Mouse (Mus musculus): ENCODE results near the gene Pex5l.

Gene Pex5l

GRCm38 (mm10) chr3:33142901-33143461, at the start of gene Pex5l:
Gene Pex5l, minus strand, starts transcription at chr3:33143247.
- in situ Hi-C loops (cut with MboI; ENCODE audit: low sequenced_read_pairs) = no loop called here

DNA sequence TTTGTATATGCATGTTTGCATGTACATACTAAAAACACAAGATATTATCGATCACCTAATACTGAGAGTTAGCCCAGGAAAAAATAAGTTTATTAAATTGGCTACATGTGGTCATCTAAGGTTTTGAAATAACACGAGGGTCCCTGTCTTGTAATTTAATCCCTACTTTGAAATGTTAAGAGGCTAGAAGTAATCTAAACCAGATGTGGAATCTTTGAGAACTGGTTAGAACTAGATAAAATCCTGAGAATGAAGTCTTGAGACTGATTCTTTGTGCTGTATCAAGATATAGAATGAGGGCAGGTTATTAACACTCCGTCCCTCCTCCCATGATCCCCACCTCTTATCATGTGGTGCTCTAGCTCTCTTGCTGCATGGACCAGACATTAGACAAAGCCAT, 22.1 kb upstream of the Pex5l start:
- in situ Hi-C loops (cut with MboI; ENCODE audit: low sequenced_read_pairs) = no loop called here

DNA sequence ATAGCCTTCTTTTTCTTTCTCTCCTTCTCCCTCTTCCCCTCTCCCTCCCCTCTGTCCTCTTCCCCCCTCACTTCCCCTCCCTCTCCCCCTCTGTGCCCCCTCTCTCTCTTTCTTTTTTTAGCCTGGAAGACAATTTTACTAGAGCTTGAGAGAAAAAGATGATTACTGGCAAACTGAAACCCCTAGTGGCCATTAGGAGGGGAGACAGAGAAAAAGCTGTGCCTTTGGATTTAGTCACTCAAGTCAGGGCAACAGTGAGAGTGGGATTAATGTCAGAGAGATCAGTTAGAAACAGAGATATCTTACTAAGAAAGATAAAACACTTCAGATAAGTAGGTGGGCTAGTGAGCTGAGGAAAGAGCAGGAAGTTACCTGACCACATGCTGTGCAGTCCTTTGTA, 20.8 kb upstream of the Pex5l start:
- in situ Hi-C loops (cut with MboI; ENCODE audit: low sequenced_read_pairs) = no loop called here

DNA sequence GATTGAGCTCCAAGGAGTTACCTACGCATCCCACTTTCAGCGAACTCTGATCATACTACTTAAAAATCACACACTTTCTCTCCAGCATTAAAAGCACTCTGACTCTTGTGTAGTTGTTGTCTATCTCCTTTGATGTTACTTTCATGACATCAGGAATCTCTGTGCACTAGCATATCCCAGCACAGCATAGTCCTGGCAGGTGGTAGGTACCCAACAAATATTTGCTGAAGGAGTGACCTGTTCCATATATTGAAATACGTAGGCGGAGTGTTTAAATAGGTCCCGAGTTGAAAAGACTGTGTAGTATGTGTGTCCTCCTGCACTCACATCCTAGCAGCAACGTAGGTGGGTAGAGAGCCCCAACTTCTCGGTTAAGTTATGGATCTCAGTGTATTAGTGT, 545 bp upstream of the Pex5l start:
- in situ Hi-C loops (cut with MboI; ENCODE audit: low sequenced_read_pairs) = no loop called here

DNA sequence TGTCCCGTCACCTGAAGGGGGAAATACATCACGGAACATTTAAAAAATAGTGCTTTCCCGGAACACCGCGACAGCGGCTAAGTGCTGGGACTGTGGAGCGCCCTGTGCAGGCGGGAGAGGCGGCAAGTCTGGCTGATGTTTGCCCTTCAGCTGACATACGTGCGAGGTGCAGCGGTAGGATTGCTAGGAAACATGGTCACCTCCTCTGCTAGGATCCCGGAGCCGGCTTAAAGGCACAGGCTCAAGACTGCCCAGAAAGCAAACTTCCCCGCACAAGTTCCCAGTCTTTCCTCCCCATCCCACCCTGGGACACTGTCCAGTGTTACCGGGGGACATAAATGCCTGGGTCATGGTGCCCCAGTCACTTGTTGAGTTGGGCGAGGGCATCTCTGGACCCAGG, 649 bp downstream of the Pex5l start:
- in situ Hi-C loops (cut with MboI; ENCODE audit: low sequenced_read_pairs) = no loop called here

- in situ Hi-C loops (cut with MboI; ENCODE audit: low sequenced_read_pairs) = no loop called here
These were observed 13.1 kb downstream of the Pex5l start for GRCm38 (mm10) chr3:33129944-33130343.

- in situ Hi-C loops (cut with MboI; ENCODE audit: low sequenced_read_pairs) = no loop called here
These were observed 18.3 kb downstream of the Pex5l start for GRCm38 (mm10) chr3:33124796-33125195.

GRCm38 (mm10) chr3:33105785-33106184, 37.3 kb downstream of the Pex5l start:
- in situ Hi-C loops (cut with MboI; ENCODE audit: low sequenced_read_pairs) = no loop called here

DNA sequence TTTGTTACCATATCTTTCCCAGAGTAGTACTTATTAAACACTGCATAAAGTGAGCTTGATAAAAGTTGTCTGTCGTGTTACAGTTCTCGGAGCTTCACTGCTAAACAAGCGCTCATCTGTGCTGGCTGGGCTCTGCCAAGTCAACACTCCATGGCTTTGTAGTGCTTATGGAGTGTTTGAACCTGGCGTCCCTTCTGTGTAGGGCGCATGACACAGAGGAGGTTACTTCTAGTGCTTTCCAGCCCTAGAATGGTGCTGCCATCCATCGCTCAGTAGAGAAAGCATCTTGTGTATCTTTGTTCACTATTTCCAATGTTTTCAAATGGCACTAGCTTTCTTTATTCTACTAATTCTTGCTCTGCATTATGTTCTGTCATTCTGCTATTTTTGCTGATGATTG, 39.5 kb downstream of the Pex5l start:
- in situ Hi-C loops (cut with MboI; ENCODE audit: low sequenced_read_pairs) = no loop called here

DNA sequence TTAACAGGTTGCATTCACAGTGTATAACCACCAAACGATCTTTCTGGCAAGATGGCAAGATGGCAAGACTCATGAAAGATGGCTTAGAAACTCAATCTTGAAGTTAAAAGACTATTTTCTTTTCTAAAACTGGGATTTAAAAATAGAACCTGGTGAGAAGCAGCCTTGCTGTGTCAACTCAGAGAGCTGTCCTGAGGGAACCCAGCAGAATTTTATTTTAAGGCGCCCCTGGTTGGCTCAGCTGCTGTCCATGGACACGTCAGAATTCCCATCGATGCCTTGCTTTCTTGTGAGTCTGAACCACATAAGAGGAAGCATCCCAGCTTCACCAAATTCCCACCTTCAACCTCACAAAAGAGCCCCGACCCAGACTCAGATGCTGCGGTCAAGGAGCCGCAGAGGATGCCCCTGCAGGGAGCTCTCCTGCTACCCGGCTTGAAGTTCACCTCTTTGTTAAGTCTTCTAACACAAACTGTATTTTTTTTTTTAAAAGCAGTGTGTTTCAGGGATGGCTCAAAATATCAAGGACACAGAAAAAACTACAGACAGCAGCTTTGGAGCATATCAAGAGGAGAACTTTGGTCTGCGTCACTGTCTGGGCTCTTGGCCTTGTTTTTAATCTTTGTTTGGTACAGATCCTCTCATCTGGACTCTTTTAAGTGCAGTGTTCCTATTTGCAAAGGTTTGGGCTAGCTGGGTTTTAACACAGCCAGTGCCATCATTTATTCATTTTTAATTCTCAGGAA, 44.3 kb downstream of the Pex5l start:
- in situ Hi-C loops (cut with MboI; ENCODE audit: low sequenced_read_pairs) = no loop called here

- in situ Hi-C loops (cut with MboI; ENCODE audit: low sequenced_read_pairs) = no loop called here
These were observed 49.4 kb downstream of the Pex5l start for GRCm38 (mm10) chr3:33093646-33094045.

- in situ Hi-C loops (cut with MboI; ENCODE audit: low sequenced_read_pairs) = no loop called here
These were observed 53.0 kb downstream of the Pex5l start for GRCm38 (mm10) chr3:33090001-33090400.

DNA sequence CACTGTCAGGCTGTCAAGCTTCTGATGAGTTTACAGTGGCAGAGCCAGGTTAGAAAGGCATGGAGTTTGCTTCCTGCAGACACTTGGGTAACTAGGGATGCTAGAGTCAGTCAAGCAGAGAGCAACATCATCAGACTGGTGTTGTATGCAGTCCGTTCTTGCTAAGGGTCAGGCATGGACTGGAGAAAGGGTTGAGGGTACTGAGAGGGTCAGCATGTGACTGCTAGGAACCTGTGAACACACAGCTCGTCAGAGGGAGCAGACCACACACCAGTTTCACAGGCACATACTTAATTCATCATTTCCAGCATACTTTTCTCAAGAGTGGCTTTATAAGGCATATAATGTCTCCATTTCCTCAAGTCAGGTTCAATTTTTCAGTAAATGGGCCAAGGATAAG, 53.6 kb downstream of the Pex5l start:
- in situ Hi-C loops (cut with MboI; ENCODE audit: low sequenced_read_pairs) = no loop called here

GRCm38 (mm10) chr3:33088276-33088675, 54.8 kb downstream of the Pex5l start:
- in situ Hi-C loops (cut with MboI; ENCODE audit: low sequenced_read_pairs) = no loop called here

DNA sequence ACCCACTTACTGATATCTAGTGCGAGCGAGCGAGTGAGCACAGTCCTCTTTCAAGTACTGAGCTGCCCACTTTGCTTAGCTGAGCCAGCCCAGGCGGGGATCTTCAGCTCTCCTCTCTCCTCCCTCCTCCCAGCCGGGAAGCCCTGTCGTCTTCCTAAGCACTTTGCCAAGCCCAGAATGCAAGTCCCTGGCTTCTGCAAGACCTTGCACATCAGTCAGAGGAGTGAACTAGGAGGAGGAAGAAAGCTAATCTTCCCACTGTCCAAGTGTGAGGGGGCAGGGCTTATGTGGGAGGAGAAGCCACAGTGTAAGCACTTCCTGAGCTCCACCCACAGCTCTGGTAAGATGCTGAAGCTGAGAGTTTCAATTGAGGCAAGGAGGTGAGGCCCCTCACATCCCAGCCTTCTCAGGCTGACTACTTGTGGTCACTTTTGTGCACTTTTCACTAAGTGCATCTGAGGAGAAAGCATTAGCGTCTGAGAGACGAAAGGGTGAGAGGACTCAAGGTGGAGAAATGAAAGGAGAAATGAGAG, 60.2 kb downstream of the Pex5l start:
- in situ Hi-C loops (cut with MboI; ENCODE audit: low sequenced_read_pairs) = no loop called here

- in situ Hi-C loops (cut with MboI; ENCODE audit: low sequenced_read_pairs) = no loop called here
These were observed 61.3 kb downstream of the Pex5l start for GRCm38 (mm10) chr3:33081793-33082192.

- in situ Hi-C loops (cut with MboI; ENCODE audit: low sequenced_read_pairs) = no loop called here
These were observed 63.4 kb downstream of the Pex5l start for GRCm38 (mm10) chr3:33079658-33080057.

DNA sequence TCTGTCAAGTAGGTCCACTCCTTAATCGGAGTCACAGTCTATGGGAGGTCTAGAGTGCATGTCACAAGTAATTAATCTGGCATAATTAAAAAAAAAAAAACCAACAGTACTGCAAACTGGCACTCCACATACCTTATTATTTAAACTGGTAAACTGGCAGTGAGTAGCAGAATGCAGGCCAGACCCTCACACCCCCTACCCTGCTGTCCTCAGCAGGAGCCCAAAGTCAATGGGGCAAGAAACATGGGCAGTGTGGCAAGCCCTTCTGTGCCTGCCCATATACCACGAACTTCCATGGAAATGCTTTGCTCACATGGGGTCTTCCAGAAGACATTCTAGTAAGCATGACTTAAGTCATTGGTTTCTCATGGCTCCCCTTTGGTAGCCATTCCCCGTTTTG, 63.9 kb downstream of the Pex5l start:
- in situ Hi-C loops (cut with MboI; ENCODE audit: low sequenced_read_pairs) = no loop called here

- in situ Hi-C loops (cut with MboI; ENCODE audit: low sequenced_read_pairs) = no loop called here
These were observed 67.4 kb downstream of the Pex5l start for GRCm38 (mm10) chr3:33075696-33076095.

DNA sequence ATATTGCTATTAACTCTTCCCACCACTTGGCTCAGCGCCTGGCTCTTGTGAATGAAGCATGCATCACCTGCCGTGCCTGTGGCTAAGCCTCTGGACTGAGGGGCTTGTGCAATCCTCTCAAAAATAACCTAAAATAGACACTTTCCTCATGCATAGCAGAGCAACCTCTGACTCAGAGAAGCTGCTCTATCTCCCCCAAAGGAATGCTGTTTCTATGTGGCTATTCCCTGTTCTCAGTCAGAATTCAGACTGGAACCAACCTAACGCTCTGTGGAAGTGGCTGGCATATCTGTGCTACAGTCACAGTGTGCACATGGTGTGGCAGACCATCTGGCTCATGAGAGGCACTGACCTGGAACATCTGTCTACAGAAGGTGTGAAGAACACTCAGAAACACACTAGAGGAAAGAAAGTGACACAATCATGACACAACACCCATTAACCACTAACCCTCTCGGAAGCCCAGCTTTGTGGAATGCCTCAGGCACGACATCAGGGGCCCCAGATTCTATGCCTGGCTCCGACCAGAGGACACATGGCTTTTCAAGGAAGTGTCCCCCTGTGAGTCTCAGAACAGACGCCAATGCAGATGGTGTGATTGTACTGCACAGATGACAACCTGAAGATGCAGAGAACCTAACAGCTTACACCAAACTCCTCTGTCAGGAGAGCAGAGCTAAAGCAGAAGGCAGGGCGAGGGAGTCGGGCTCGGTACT, 68.6 kb downstream of the Pex5l start:
- in situ Hi-C loops (cut with MboI; ENCODE audit: low sequenced_read_pairs) = no loop called here

GRCm38 (mm10) chr3:33073905-33074265, 69.2 kb downstream of the Pex5l start:
- in situ Hi-C loops (cut with MboI; ENCODE audit: low sequenced_read_pairs) = no loop called here

- in situ Hi-C loops (cut with MboI; ENCODE audit: low sequenced_read_pairs) = no loop called here
These were observed 72.3 kb downstream of the Pex5l start for GRCm38 (mm10) chr3:33070771-33071170.

All from CH12F3 (cell line).